Mouse (Mus musculus): ENCODE results near the gene Vamp2. TPM values are rescaled to one million over a fixed set of nuclear protein-coding genes. Genes with fewer than 3 reads are reported as not detected.
A peak's percentile ranks its signal among the peaks of the same experiment; 100 is the strongest.

Vamp2 gene
- polyA plus RNA-seq, 1 experiment from 2014 or later, result 12.5 TPM

DNA sequence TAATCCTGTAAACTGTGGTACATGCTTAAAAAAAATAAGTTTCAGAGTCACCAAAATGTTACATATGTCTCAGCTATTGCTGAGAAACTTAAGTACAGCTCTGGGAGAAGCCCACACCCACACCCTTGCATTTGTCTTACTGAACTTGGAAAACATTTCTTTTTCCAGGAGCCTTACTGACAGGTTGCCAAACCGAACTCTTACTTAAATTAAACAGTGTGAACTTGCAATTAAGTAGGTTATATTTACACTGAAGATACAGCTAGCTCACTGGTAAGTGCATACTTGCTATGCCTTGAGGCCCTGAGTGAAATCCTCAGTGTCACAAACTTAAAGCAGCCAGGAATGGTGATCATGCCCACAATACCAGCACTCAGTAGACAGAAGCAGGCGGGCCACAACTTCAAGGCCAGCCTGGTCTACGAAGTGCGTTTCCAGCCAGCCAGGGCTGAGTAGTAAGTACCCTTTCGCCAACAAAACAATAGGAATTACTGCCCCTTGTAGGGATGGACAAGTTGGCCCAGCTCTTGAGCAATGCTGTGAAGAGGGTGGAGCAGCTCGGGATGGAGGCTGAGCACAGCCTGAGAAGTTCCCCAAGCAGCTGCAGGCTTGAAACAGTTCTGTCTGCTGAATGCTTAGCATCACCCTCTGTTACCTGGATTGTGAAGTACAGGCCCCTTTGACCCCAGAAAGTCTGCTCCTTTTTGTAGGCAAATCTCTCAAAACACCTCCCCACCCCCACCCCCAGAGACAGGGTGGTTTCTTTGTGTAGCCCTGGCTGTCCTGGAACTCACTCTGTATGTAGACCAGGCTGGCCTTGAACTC is 14.1 kb upstream of the Vamp2 start:
- WGBS (ENCODE audit: insufficient replicate concordance), result 46% methylated on average over 6 of the region's 6 CpGs
- no peaks in the 10 kb centered on the region for H3K27me3 ChIP-seq
- no peaks in the 10 kb centered on the region for H3K36me3 ChIP-seq
- peaks cover 53% of the 10 kb centered on the region for H3K4me1 ChIP-seq (replicated peaks)
- no peak for ATAC-seq (ENCODE audit: low read depth)
- no peak for DNase-seq
- peak overlapping the region; percentile 90 for H3K27ac ChIP-seq
- H3K4me3 ChIP-seq (replicated peaks), result no peak overlapping the region
- peak overlapping the region; percentile 16 for H3K4me2 ChIP-seq
- H3K9me3 ChIP-seq (replicated peaks), result no peaks in the 10 kb centered on the region
- H3K9ac ChIP-seq, result peak overlapping the region; percentile 85

DNA sequence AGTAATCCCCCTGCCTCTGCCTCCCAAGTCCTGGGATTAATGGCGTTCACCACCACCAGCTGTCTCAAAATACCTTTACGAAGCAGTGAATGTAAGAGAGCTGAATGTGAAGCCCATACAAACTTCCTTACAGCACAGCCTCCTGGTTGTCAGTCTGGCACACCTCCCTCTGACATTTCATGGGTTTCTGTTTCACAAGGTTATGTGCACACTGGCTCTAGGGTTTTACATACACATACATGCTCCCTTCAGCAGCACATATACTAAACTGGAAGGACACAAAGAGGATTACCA is 13.6 kb upstream of the Vamp2 start:
- Histone ChIP-seq H3K4me2 (peak overlapping the region; percentile 16; the same call in 1 of the 2 replicates), H3K9me3 (replicated peaks) (no peaks in the 10 kb centered on the region), H3K36me3 (no peaks in the 10 kb centered on the region), H3K27me3 (no peaks in the 10 kb centered on the region), H3K9ac (peak overlapping the region; percentile 85), H3K27ac (peak overlapping the region; percentile 90), H3K4me1 (replicated peaks) (peaks cover 49% of the 10 kb centered on the region), H3K4me3 (replicated peaks) (no peak overlapping the region)
- 39% methylated on average over 2 of the region's 2 CpGs for WGBS (ENCODE audit: insufficient replicate concordance)
- DNase-seq, result no peak
- ATAC-seq (ENCODE audit: low read depth), result no peak

DNA sequence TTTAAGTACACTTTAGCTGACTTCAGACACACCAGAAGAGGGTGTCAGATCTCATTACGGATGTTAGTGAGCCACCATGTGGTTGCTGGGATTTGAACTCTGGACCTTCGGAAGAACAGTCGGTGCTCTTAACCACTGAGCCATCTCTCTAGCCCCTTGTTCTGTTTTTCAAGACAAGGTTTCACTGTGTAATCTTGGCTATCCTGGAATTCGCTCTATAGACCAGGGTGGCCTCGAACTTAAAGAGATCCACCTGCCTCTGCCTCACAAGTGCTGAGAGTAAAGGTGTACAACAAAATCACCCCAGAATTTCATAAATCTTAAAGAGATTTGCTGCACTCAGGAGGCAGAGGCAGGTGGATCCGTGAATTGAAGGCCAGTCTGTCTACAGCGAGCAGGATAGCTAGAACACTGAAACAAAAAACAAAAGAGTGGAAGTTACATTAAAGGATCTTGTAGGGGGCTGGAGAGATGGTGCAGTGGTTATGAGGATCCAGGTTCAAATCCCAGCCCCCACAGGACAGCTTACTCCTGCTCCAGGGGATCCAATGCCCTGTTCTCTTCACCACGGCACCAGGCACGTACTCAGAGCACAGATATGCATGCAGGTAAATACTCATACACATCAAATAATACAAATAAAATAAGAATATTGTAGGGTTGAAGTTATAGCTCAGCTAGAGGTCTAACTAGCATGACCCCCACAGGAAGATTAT is 12.4 kb upstream of the Vamp2 start:
- no peak for ATAC-seq (ENCODE audit: low read depth)
- Histone ChIP-seq H3K27ac (no peak overlapping the region), H3K9ac (no peak overlapping the region), H3K4me2 (no peak overlapping the region), H3K9me3 (replicated peaks) (no peaks in the 10 kb centered on the region), H3K27me3 (no peaks in the 10 kb centered on the region), H3K4me3 (replicated peaks) (no peak overlapping the region), H3K4me1 (replicated peaks) (peaks cover 45% of the 10 kb centered on the region), H3K36me3 (no peaks in the 10 kb centered on the region)
- 27% methylated on average over 9 of the region's 9 CpGs for WGBS (ENCODE audit: insufficient replicate concordance)
- DNase-seq, result peak; percentile 52

DNA sequence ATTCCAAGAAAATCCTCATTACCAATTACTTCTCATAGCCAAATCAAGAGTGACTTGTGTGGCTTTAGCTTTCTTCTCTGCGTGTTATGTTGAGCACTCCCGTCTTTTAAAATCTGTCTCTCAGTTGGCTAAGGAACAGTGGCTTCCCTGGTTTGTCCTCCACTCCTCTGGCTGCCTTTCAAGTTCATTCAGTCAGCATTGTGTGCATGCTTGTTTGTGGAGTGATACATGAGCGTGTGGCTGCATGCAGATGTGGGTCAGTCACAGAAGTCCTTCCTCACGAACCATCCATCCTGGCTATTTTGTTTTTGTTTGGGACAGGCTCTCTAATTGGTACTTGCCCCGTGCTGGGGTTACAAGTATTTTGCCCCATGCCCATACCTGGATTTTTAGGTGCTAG is 11.7 kb upstream of the Vamp2 start:
- Histone ChIP-seq H3K4me3 (replicated peaks) (no peak overlapping the region), H3K27me3 (no peaks in the 10 kb centered on the region), H3K27ac (no peak overlapping the region), H3K36me3 (no peaks in the 10 kb centered on the region), H3K4me2 (no peak overlapping the region), H3K4me1 (replicated peaks) (peaks cover 39% of the 10 kb centered on the region), H3K9me3 (replicated peaks) (no peaks in the 10 kb centered on the region), H3K9ac (no peak overlapping the region)
- WGBS (ENCODE audit: insufficient replicate concordance), result 67% methylated on average over 5 of the region's 5 CpGs
- DNase-seq (no peak), ATAC-seq (ENCODE audit: low read depth) (no peak)

DNA sequence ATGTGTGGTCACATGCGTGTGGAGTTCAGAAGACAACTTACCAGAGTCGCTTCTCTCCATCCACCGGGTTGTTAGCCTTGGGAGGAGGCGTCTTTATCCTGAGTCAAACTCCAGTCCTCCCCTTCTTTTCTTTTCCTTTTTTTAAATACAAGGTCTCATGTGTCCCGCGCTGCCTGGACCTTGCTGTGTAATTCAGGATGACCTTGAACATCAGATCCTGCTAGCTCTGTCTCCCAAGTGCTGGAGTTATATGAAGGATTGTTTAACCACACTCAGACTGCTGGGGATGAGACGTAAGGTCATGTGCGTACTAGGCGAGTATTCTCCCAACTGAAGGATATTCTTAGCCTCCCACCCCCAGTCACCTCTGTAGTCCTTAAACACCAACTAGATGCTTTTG is 11.0 kb upstream of the Vamp2 start:
- H3K27ac ChIP-seq, result no peak overlapping the region
- 83% methylated on average over 9 of the region's 9 CpGs for WGBS (ENCODE audit: insufficient replicate concordance)
- no peaks in the 10 kb centered on the region for H3K9me3 ChIP-seq (replicated peaks)
- H3K4me1 ChIP-seq (replicated peaks), result peaks cover 31% of the 10 kb centered on the region
- no peak overlapping the region for H3K9ac ChIP-seq
- no peak for ATAC-seq (ENCODE audit: low read depth)
- no peak overlapping the region for H3K4me3 ChIP-seq (replicated peaks)
- H3K36me3 ChIP-seq, result no peaks in the 10 kb centered on the region
- no peak for DNase-seq
- H3K27me3 ChIP-seq, result no peaks in the 10 kb centered on the region
- H3K4me2 ChIP-seq, result no peak overlapping the region

DNA sequence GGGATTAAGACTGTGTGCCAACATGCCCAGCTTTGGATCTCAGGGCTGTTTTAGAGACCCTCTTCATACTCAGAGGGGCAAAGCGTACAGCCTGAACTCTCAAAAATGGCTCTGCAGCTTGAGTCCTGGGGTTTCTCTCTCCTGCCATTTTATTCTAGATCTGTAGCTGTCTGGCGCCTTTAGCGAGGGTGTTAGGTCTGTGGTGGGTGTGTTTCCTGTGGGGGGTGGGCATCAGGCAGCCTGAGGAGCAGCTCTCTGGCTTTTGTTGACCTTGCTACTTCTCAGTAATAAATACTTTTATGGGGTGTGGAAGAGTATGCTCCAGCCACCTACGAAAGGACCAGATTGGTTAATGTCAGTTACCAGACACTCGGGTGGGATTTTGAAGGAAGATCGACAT is 10.2 kb upstream of the Vamp2 start:
- ATAC-seq (ENCODE audit: low read depth), result no peak
- no peaks in the 10 kb centered on the region for H3K36me3 ChIP-seq
- no peaks in the 10 kb centered on the region for H3K9me3 ChIP-seq (replicated peaks)
- no peak overlapping the region for H3K27ac ChIP-seq
- no peak overlapping the region for H3K9ac ChIP-seq
- WGBS (ENCODE audit: insufficient replicate concordance), result 70% methylated on average over 6 of the region's 6 CpGs
- H3K4me2 ChIP-seq, result no peak overlapping the region
- peaks cover 27% of the 10 kb centered on the region for H3K4me1 ChIP-seq (replicated peaks)
- no peak for DNase-seq
- no peak overlapping the region for H3K4me3 ChIP-seq (replicated peaks)
- no peaks in the 10 kb centered on the region for H3K27me3 ChIP-seq

DNA sequence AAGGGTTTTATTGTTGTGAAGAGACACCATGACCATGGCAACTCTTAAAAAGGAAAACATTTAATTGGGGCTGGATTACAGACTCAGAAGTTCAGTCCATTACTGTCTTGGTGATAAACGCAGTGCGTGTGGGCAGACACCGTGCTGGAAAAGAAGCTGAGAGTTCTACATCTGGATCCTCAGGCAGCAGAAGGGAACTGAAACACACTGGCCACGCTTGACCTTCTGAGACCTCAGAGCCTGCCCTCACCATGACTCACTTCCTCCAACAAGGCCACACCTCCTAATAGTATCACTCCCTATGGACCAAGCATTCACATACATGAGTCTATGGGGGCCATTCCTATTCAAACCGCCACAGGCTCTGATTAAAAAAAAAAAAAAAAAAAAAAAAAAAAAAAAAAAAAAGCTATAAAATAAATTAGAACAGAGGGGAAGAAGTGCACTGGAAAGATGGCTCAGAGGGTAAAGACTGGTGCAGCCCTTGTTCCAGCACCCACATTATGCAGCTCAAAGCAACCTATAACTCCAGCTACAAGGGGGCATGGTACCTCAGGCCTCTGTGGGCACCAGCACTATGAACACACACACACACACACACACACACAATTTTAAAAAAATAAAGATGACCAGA is 9.4 kb upstream of the Vamp2 start:
- Histone ChIP-seq H3K9ac (no peak overlapping the region), H3K4me3 (replicated peaks) (no peak overlapping the region), H3K36me3 (no peaks in the 10 kb centered on the region), H3K4me1 (replicated peaks) (peaks cover 20% of the 10 kb centered on the region), H3K4me2 (no peak overlapping the region), H3K9me3 (replicated peaks) (no peaks in the 10 kb centered on the region), H3K27ac (no peak overlapping the region), H3K27me3 (no peaks in the 10 kb centered on the region)
- ATAC-seq (ENCODE audit: low read depth) (peak; percentile 22; the same call in 1 of the 2 replicates), DNase-seq (no peak)
- WGBS (ENCODE audit: insufficient replicate concordance), result 51% methylated on average over 5 of the region's 5 CpGs

DNA sequence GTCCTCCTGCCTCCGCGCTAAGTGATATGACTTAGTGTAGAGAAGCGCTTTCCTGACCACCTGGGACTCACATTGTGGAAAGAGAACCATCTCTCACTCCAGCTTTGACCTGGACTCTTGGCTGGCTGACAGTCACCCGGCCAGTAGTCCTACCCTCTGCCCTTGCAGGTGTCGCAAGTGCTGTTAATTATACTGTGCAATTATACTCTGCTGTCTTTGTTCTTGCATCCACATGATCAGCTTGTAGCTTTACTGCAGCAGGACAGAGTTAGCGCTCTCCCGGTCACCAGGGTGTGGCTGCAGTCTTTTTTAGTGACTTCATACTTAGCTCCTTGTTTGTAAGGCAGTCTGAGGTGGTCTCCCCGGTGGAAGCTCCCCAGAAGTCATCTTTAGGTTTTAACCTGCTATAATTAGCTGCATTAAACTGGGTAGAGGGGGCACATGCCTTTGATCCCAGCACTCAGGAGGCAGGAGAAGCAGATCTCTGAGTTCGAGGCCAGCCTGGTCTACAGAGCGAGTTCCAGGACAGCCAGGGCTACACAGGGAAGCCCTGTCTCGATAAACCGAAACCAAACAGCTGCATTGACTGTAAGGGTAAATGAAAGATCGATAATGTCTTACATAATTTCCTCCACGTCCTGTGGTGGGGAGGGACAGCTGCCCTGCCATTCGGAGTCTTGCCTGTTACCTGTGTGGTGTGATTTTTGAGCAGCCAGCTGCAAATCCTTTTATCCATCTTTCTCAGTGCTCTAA is 8.0 kb upstream of the Vamp2 start:
- WGBS (ENCODE audit: insufficient replicate concordance), result 74% methylated on average over 15 of the region's 15 CpGs
- no peak overlapping the region for H3K4me3 ChIP-seq (replicated peaks)
- DNase-seq (no peak), ATAC-seq (ENCODE audit: low read depth) (no peak; the same call in 1 of the 2 replicates)
- H3K27me3 ChIP-seq, result no peaks in the 10 kb centered on the region
- no peaks in the 10 kb centered on the region for H3K36me3 ChIP-seq
- H3K4me1 ChIP-seq (replicated peaks), result peaks cover 7% of the 10 kb centered on the region; the same call in 1 of the 2 replicates
- no peaks in the 10 kb centered on the region for H3K9me3 ChIP-seq (replicated peaks)
- no peak overlapping the region for H3K9ac ChIP-seq
- no peak overlapping the region for H3K27ac ChIP-seq
- H3K4me2 ChIP-seq, result no peak overlapping the region

DNA sequence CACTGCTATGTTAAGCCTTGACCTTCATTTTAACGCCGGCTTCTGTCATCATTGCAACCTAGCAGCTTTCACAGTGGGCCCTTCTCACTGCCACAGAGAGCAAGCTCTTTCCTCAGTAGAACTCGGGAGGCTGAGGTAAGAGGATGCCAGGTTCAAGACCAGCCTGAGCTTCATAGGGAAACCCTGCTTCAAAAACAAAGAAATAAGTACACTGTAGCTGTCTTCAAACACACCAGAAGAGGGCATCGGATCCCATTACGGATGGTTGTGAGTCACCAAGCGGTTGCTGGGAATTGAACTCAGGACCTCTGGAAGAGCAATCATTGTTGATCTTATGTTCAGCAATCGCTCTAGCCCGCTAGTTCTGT is 7.5 kb upstream of the Vamp2 start:
- peaks cover 6% of the 10 kb centered on the region; the same call in 1 of the 2 replicates for H3K4me1 ChIP-seq (replicated peaks)
- 74% methylated on average over 8 of the region's 8 CpGs for WGBS (ENCODE audit: insufficient replicate concordance)
- no peak for ATAC-seq (ENCODE audit: low read depth)
- no peak overlapping the region for H3K27ac ChIP-seq
- H3K36me3 ChIP-seq, result no peaks in the 10 kb centered on the region
- no peak for DNase-seq
- no peak overlapping the region for H3K4me3 ChIP-seq (replicated peaks)
- no peak overlapping the region for H3K9ac ChIP-seq
- no peaks in the 10 kb centered on the region for H3K27me3 ChIP-seq
- H3K4me2 ChIP-seq, result no peak overlapping the region
- H3K9me3 ChIP-seq (replicated peaks), result no peaks in the 10 kb centered on the region

DNA sequence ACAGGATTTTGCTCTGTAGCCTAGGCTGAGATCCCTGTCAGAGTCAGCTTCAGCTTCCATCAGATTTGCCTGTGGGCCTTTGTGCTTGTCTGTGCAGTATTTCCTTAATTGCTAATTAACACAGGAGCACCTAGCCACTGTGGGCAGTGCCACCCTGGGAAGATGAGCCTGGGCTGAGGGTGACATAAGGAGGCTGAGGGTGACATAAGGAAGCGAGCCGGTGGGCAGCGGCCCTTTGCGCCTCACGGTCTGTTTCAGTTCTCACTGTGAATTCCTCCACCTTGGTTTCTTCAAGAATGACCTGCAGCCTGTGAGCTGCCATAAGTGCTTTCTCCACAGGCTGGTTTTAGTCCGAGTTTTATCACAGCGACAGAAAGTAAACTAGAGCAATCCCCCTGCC is 6.7 kb upstream of the Vamp2 start:
- WGBS (ENCODE audit: insufficient replicate concordance), result 79% methylated on average over 7 of the region's 7 CpGs
- Histone ChIP-seq H3K9ac (no peak overlapping the region), H3K9me3 (replicated peaks) (no peaks in the 10 kb centered on the region), H3K27ac (no peak overlapping the region), H3K36me3 (no peaks in the 10 kb centered on the region), H3K4me1 (replicated peaks) (0 out of 2 replicates have a peak, but pooled peaks cover 6% of the 10 kb centered on the region), H3K27me3 (no peaks in the 10 kb centered on the region), H3K4me2 (no peak overlapping the region), H3K4me3 (replicated peaks) (no peak overlapping the region)
- ATAC-seq (ENCODE audit: low read depth) (no peak), DNase-seq (no peak)

DNA sequence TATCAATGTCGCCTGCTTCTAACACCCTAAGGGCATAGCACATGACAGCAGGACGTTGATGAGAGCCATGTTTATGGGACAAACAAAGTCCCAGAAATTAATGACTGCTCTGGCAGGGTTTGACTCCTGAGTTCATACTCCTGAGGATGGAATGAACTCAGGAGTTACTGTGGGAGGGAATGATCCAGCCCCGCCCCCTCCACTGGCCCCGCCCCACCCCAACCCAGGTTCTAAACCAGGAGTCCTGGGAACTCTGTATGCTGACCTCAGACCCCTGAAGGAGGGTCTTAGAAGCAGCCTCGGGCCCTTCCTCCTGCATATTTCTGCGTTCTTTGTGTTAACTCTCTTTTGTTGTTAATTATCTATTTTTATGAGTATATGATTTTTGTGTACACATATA is 2.7 kb upstream of the Vamp2 start:
- Histone ChIP-seq H3K27me3 (no peaks in the 10 kb centered on the region), H3K36me3 (peaks cover 13% of the 10 kb centered on the region), H3K9ac (no peak overlapping the region), H3K9me3 (replicated peaks) (no peaks in the 10 kb centered on the region), H3K4me1 (replicated peaks) (peaks cover 34% of the 10 kb centered on the region), H3K27ac (no peak overlapping the region), H3K4me3 (replicated peaks) (no peak overlapping the region), H3K4me2 (no peak overlapping the region)
- no peak for ATAC-seq (ENCODE audit: low read depth)
- WGBS (ENCODE audit: insufficient replicate concordance), result 58% methylated on average over 6 of the region's 6 CpGs
- DNase-seq, result no peak
